7 mouse cellular contexts compared by ENCODE assay signal in genomic region chr10:81431526-81432168, GRCm38 (mm10). TPM values are rescaled to one million over a fixed set of nuclear protein-coding genes. Genes with fewer than 3 reads are reported as not detected.
DNase-seq lines count a peak whose midpoint lies in the region; ATAC-seq and TF ChIP-seq lines count a peak whose summit lies in the region.

No protein-coding gene starts in this region.

- TF ChIP-seq CTCF in brain, embryonic 14.5 days (IDR thresholded peaks at IDR 0.05; ENCODE audit: borderline replicate concordance, extremely low read depth, insufficient read depth, insufficient read length), result no peak
- no peak for TF ChIP-seq CTCF in kidney, adult 2 months (conservative IDR thresholded peaks at IDR 0.05; ENCODE audit: insufficient read depth, insufficient read length, low read depth, low read length)
- TF ChIP-seq CTCF in small intestine, adult 2 months (IDR thresholded peaks at IDR 0.05; ENCODE audit: extremely low read depth, insufficient read length, insufficient replicate concordance, low read depth, low read length), result no peak

- no peaks in the 10 kb centered on the region for H3K36me3 ChIP-seq in kidney, adult 2 months (ENCODE audit: control insufficient read depth, insufficient read depth, low read length)
- no peaks in the 10 kb centered on the region for H3K36me3 ChIP-seq in liver, embryonic 15.5 days (replicated peaks)
- H3K36me3 ChIP-seq in small intestine, adult 2 months (ENCODE audit: control insufficient read depth, insufficient read depth, low read length), result no peaks in the 10 kb centered on the region

- no peak overlapping the region for H3K9ac ChIP-seq in liver, embryonic 15.5 days

- H3K4me3 ChIP-seq in kidney, adult 2 months (ENCODE audit: insufficient read depth, low read depth, low read length), result peak overlapping the region; percentile 78; the same call in 1 of the 2 replicates
- peak overlapping the region; percentile 79 for H3K4me3 ChIP-seq in liver, embryonic 15.5 days (replicated peaks)
- H3K4me3 ChIP-seq in small intestine, adult 2 months (ENCODE audit: low read depth, low read length), result peak overlapping the region; percentile 82; the same call in 1 of the 2 replicates

- H3K27ac ChIP-seq in kidney, adult 2 months (ENCODE audit: insufficient read depth, low read depth, low read length), result peak overlapping the region; percentile 98
- H3K27ac ChIP-seq in liver, embryonic 15.5 days (replicated peaks), result no peak overlapping the region
- H3K27ac ChIP-seq in small intestine, adult 2 months (ENCODE audit: insufficient read depth, low read depth, low read length), result no peak overlapping the region

- 17% methylated on average over 15 of the region's 15 CpGs for WGBS in kidney, adult 2 months
- WGBS in liver, embryonic 15.5 days (ENCODE audit: insufficient replicate concordance), result 12% methylated on average over 15 of the region's 15 CpGs
- 16% methylated on average over 15 of the region's 15 CpGs for WGBS in small intestine, adult 2 months

- peak; percentile 23 to 61 for DNase-seq in spleen, postnatal 4 days (ENCODE audit: low spot score in 2 of 2)
- no peak for DNase-seq in spleen, postnatal 36 days (ENCODE audit: low spot score in 2 of 2)
- DNase-seq in brain, embryonic 14.5 days (ENCODE audit: low read depth), result peak; percentile 93
- DNase-seq in gastrocnemius, postnatal 4 days (ENCODE audit: low spot score in 2 of 2), result peak; percentile 22 to 27
- peak; percentile 96 for DNase-seq in kidney, adult 2 months

- ATAC-seq in liver, embryonic 15.5 days (ENCODE audit: insufficient read depth), result no peak

- no peaks in the 10 kb centered on the region for H3K27me3 ChIP-seq in kidney, adult 2 months (replicated peaks; ENCODE audit: control insufficient read depth, insufficient read depth, low read length)
- H3K27me3 ChIP-seq in liver, embryonic 15.5 days, result peaks cover 62% of the 10 kb centered on the region
- no peaks in the 10 kb centered on the region for H3K27me3 ChIP-seq in small intestine, adult 2 months (ENCODE audit: control insufficient read depth, insufficient read depth, low read length)

- peak overlapping the region; percentile 97 for H3K4me2 ChIP-seq in liver, embryonic 15.5 days

- no peaks in the 10 kb centered on the region for H3K9me3 ChIP-seq in liver, embryonic 15.5 days (replicated peaks)

- peaks cover 43% of the 10 kb centered on the region for H3K4me1 ChIP-seq in kidney, adult 2 months (ENCODE audit: control insufficient read depth, insufficient read depth, low read length)
- peaks cover 68% of the 10 kb centered on the region for H3K4me1 ChIP-seq in liver, embryonic 15.5 days (replicated peaks)
- peaks cover 38% of the 10 kb centered on the region for H3K4me1 ChIP-seq in small intestine, adult 2 months (ENCODE audit: control insufficient read depth, insufficient read depth, insufficient read length, low read length)

- TF ChIP-seq POLR2A in brain, embryonic 14.5 days (IDR thresholded peaks at IDR 0.05; ENCODE audit: borderline replicate concordance, extremely low read depth, insufficient read depth, insufficient read length, poor library complexity, severe bottlenecking), result no peak
- no peak for TF ChIP-seq POLR2A in kidney, adult 2 months (IDR thresholded peaks at IDR 0.05; ENCODE audit: low read depth, low read length)
- TF ChIP-seq POLR2A in small intestine, adult 2 months (IDR thresholded peaks at IDR 0.05; ENCODE audit: low read depth, low read length), result no peak

RNA-seq across cellular contexts. Expression of gene Nfic, which starts 23.8 kb away (rescaled TPM):
- polyA plus RNA-seq in brain, embryonic 14.5 days (2012; rRNA removed), result 9.2 and 16.7 TPM in 2 replicates
- 100 to 1,000 TPM; 274 to 335 TPM for total RNA-seq in gastrocnemius, postnatal 4 days (2021)
- 64.7 and 82.5 TPM in 2 replicates for polyA plus RNA-seq in kidney, adult 2 months (2012; rRNA removed)
- polyA plus RNA-seq in liver, embryonic 15.5 days (2015; fragmentation: Nextera tagmentation; extraction: Ambion mirVana), result 9.5 and 11.5 TPM in 2 replicates
- polyA plus RNA-seq in small intestine, adult 2 months (2012; rRNA removed), result 15.5 and 19.4 TPM in 2 replicates

RNA-seq across cellular contexts. Expression of gene Smim24, which starts 38.8 kb away (rescaled TPM):
- polyA plus RNA-seq in brain, embryonic 14.5 days (2012; rRNA removed), result 3.0 and 4.2 TPM in 2 replicates
- under 1 TPM; 0.91 to 0.98 TPM for total RNA-seq in gastrocnemius, postnatal 4 days (2021)
- polyA plus RNA-seq in kidney, adult 2 months (2012; rRNA removed), result 693 and 694 TPM in 2 replicates
- polyA plus RNA-seq in liver, embryonic 15.5 days (2015; fragmentation: Nextera tagmentation; extraction: Ambion mirVana), result 1.9 and 2.3 TPM in 2 replicates
- 2,702 and 6,898 TPM in 2 replicates for polyA plus RNA-seq in small intestine, adult 2 months (2012; rRNA removed)

RNA-seq across cellular contexts. Expression of gene Gm48552, which starts 42.8 kb away (rescaled TPM):
- 8.7 and 9.4 TPM in 2 replicates for polyA plus RNA-seq in brain, embryonic 14.5 days (2012; rRNA removed)
- 1 to 10 TPM; 1.3 to 2.0 TPM for total RNA-seq in gastrocnemius, postnatal 4 days (2021)
- polyA plus RNA-seq in kidney, adult 2 months (2012; rRNA removed), result 1.0 and 2.8 TPM in 2 replicates
- polyA plus RNA-seq in liver, embryonic 15.5 days (2015; fragmentation: Nextera tagmentation; extraction: Ambion mirVana), result 0.56 TPM in 1 of 2 replicates, not detected in the other
- polyA plus RNA-seq in small intestine, adult 2 months (2012; rRNA removed), result 2.9 and 5.0 TPM in 2 replicates

RNA-seq across cellular contexts. Expression of gene Gm48551, which starts 47.4 kb away (rescaled TPM):
- polyA plus RNA-seq in brain, embryonic 14.5 days (2012; rRNA removed), result 6.8 and 9.6 TPM in 2 replicates
- total RNA-seq in gastrocnemius, postnatal 4 days (2021), result 1 to 10 TPM in 1 of 2 experiments, under 1 TPM in 1; 0.70 to 1.5 TPM
- polyA plus RNA-seq in kidney, adult 2 months (2012; rRNA removed), result 2.1 and 2.3 TPM in 2 replicates
- polyA plus RNA-seq in liver, embryonic 15.5 days (2015; fragmentation: Nextera tagmentation; extraction: Ambion mirVana), result 0.75 and 0.88 TPM in 2 replicates
- polyA plus RNA-seq in small intestine, adult 2 months (2012; rRNA removed), result 1.8 and 4.8 TPM in 2 replicates

RNA-seq across cellular contexts. Expression of gene Dohh, which starts 47.4 kb away (rescaled TPM):
- polyA plus RNA-seq in brain, embryonic 14.5 days (2012; rRNA removed), result 64.0 and 67.4 TPM in 2 replicates
- total RNA-seq in gastrocnemius, postnatal 4 days (2021), result 10 to 100 TPM; 48.1 to 48.5 TPM
- polyA plus RNA-seq in kidney, adult 2 months (2012; rRNA removed), result 60.6 and 79.8 TPM in 2 replicates
- polyA plus RNA-seq in liver, embryonic 15.5 days (2015; fragmentation: Nextera tagmentation; extraction: Ambion mirVana), result 50.9 and 56.2 TPM in 2 replicates
- 86.8 and 113 TPM in 2 replicates for polyA plus RNA-seq in small intestine, adult 2 months (2012; rRNA removed)

Comparison
In these comparisons a context has a peak if more than half of its experiments do, and no peak if none do; other contexts are left out.
1. DNase-seq: peak in spleen, postnatal 4 days (2 of 2), brain, embryonic 14.5 days (single experiment), gastrocnemius, postnatal 4 days (2 of 2) and kidney, adult 2 months (single experiment); none in spleen, postnatal 36 days (0 of 2).
2. RNA of gene Smim24, which starts 38.8 kb away (polyA plus RNA-seq): 2,702 to 6,898 TPM in small intestine, adult 2 months and 693 to 694 TPM in kidney, adult 2 months; 3.0 to 4.2 TPM in brain, embryonic 14.5 days and 1.9 to 2.3 TPM in liver, embryonic 15.5 days; every median in the first group is over 100 times any median in the second.
3. Peak in every context shown above with its lines, with median percentiles within 50 percentile points of each other: H3K4me3 ChIP-seq.